In the genomic region with DNA sequence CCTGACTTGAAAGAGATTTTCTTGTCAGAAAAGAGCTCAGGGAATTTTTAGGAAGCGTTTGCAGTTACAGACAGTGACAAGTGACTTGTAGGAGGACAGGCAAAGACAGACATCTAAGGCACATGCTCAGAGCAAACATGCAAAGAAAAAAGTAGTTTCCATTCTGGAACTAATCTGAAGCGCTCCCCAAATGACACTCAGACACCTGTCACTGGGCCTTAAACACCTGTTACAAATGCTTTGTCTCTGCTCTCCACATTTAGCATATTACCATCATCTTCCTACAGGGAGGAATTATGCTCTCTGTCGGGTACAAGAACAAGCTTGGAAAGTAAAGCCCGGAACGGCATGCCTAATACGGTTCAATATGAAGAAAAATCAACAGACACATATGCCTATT, we compare ENCODE assay signal across 18 mouse cellular contexts.
"Had no signal": no experiment of that assay in that cellular context is flagged by ENCODE, and none has a peak within 500 bp of the region (broad histone marks: within the 10 kb centered on the region; RNA-seq: fewer than 3 reads in every experiment).

No protein-coding gene starts in this region.

- ATAC-seq: liver, postnatal 0 days; lung, postnatal 0 days; midbrain, embryonic 13.5 days; midbrain, embryonic 15.5 days had no signal

- H3K27ac ChIP-seq: lung, embryonic 15.5 days; macrophage; midbrain, embryonic 13.5 days; midbrain, embryonic 15.5 days; neural tube, embryonic 12.5 days; stomach, embryonic 15.5 days; stomach, postnatal 0 days had no signal

- H3K4me3 ChIP-seq: lung, embryonic 15.5 days; megakaryocyte, embryonic 14.5 days; midbrain, embryonic 13.5 days; midbrain, embryonic 15.5 days; neural tube, embryonic 12.5 days; stomach, embryonic 15.5 days had no signal

- H3K4me1 ChIP-seq: lung, embryonic 15.5 days; megakaryocyte, embryonic 14.5 days; midbrain, embryonic 13.5 days; midbrain, embryonic 15.5 days; neural tube, embryonic 12.5 days; stomach, embryonic 15.5 days had no signal

- H3K9me3 ChIP-seq: lung, embryonic 15.5 days; megakaryocyte, embryonic 14.5 days; midbrain, embryonic 13.5 days; midbrain, embryonic 15.5 days; neural tube, embryonic 12.5 days; stomach, embryonic 15.5 days had no signal

- H3K9ac ChIP-seq: liver, postnatal 0 days; lung, embryonic 15.5 days; midbrain, embryonic 13.5 days; midbrain, embryonic 15.5 days; neural tube, embryonic 12.5 days; stomach, embryonic 15.5 days had no signal

- DNase-seq: liver, postnatal 0 days; lung, adult 2 months; lung, postnatal 14 days; lung, postnatal 36 days; right cerebral cortex, postnatal 14 days; thymus, adult 2 months; thymus, postnatal 25 days; thymus, postnatal 4 days had no signal

- H3K27me3 ChIP-seq: lung, embryonic 15.5 days; megakaryocyte, embryonic 14.5 days; midbrain, embryonic 13.5 days; midbrain, embryonic 15.5 days; neural tube, embryonic 12.5 days; stomach, embryonic 15.5 days had no signal

- H3K4me2 ChIP-seq: lung, embryonic 15.5 days; midbrain, embryonic 11.5 days; midbrain, embryonic 13.5 days; midbrain, embryonic 15.5 days; neural tube, embryonic 12.5 days; stomach, embryonic 15.5 days had no signal
